Mouse (Mus musculus) neural tube, embryonic 10.5 days (tissue): ENCODE data around the gene Pnliprp1.

Source experiments
- DNase-seq: peaks from one replicate; pipeline ENCODE4 v3.0.0-alpha.2; 2017; ENCODE audit warnings: low spot score; ENCODE audit errors: extremely low spot score

The Pnliprp1 gene

GRCm38 (mm10) chr19:58776461-58776860 lies 47.8 kb downstream of the Pnliprp1 start:
- no peak for DNase-seq

DNA sequence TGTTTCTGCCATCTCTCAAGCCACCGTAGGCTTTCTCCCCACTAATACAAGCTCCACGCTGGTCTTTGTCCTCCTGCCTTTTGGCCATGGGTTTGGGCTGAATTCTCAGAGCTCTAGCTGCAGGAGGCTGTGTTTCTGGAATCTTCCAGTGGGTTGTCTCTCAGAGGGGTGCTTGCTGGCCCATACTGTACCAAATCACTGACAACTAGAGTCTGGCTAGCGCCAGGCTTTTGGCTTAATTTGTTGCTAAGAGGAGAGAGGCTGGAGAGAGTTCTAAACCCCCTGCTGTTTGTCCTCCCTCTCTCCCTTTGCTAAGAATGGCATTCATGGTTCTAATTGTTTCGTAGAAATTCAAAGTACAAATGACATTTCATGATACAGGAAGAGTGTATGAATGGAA lies 52.9 kb downstream of the Pnliprp1 start:
- DNase-seq, result no peak

GRCm38 (mm10) chr19:58783938-58784337 lies 55.3 kb downstream of the Pnliprp1 start:
- DNase-seq, result no peak

- DNase-seq, result no peak
Observed at GRCm38 (mm10) chr19:58789194-58789593, 60.5 kb downstream of the Pnliprp1 start.
